Mouse (Mus musculus) neural tube, embryonic 12.5 days (tissue): ENCODE results near the gene 1500009L16Rik. TPM values are rescaled to one million over a fixed set of nuclear protein-coding genes. Genes with fewer than 3 reads are reported as not detected.

ENCODE experiments used
- ATAC-seq: fragments of 200-750 bp; cut with Nextera tagmentation; 2 replicates; pipeline ENCODE4 v1.8.0; 2017; ENCODE audit warnings: low read depth, mild to moderate bottlenecking, moderate TSS enrichment, moderate library complexity; ENCODE audit not compliant: low FRiP score
- H3K27ac ChIP-seq: fragments of 300-500 bp; sonication (generic); 2 replicates; pipeline ENCODE4 v1.5.1; 2016
- H3K27me3 ChIP-seq: fragments of 300-500 bp; sonication (generic); replicated peaks from 2 replicates; pipeline ENCODE4 v1.6.1; 2016; ENCODE audit warnings: mild to moderate bottlenecking
- H3K36me3 ChIP-seq: fragments of 300-500 bp; sonication (generic); 2 replicates; pipeline ENCODE4 v1.6.1; 2016; ENCODE audit warnings: mild to moderate bottlenecking
- H3K4me1 ChIP-seq: fragments of 300-500 bp; sonication (generic); 2 replicates; pipeline ENCODE4 v1.6.1; 2016
- H3K4me2 ChIP-seq: fragments of 300-500 bp; sonication (generic); replicated peaks from 2 replicates; pipeline ENCODE4 v1.6.1; 2016; ENCODE audit warnings: mild to moderate bottlenecking
- H3K4me3 ChIP-seq: fragments of 300-500 bp; sonication (generic); 2 replicates; pipeline ENCODE4 v1.5.1; 2016
- H3K9ac ChIP-seq: fragments of 300-500 bp; sonication (generic); 2 replicates; pipeline ENCODE4 v1.6.1; 2016; ENCODE audit warnings: mild to moderate bottlenecking
- H3K9me3 ChIP-seq: fragments of 300-500 bp; sonication (generic); 2 replicates; pipeline ENCODE4 v1.6.1; 2016; ENCODE audit warnings: mild to moderate bottlenecking
- WGBS: fragments of 180-500 bp; shearing (Covaris S2); methylation state at CpG from one replicate; pipeline ENCODE4 v1.1.7; 2016; 5-methylcytosine and 5-hydroxymethylcytosine counted together
- polyA plus RNA-seq: library from polyadenylated mRNA; unstranded; fragments of >200 nt; fragmentation: Nextera tagmentation; extraction: Ambion mirVana; gene quantifications from 2 replicates; pipeline ENCODE4 v1.2.1, GENCODE M21; 2016

Gene 1500009L16Rik
- polyA plus RNA-seq, 1 experiment from 2014 or later, result 34.4 TPM

DNA sequence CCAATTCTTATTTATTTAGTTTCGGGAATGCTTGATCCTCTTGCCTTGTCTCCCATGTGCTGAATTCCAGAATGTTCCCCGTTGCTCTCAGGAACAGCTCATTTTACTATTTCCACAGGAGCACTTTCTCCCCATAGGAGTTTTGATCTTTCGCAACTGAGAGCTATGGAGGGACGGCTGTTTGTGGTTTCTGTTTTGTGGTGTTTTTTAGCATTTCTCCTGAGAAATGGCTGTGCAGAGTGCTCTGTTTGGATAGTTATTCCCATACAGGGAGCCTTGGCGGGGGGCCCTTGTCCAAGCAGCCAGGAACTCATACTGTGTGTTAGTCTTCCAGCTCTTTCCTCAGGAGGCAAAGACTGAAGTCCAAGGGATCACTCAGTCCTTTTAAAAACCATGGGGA, 5.2 kb downstream of the 1500009L16Rik start:
- Histone ChIP-seq H3K27me3 (no peaks in the 10 kb centered on the region), H3K36me3 (no peaks in the 10 kb centered on the region), H3K9me3 (no peaks in the 10 kb centered on the region), H3K9ac (no peak overlapping the region), H3K4me2 (no peak overlapping the region), H3K27ac (no peak overlapping the region), H3K4me3 (no peak overlapping the region), H3K4me1 (no peaks in the 10 kb centered on the region)
- WGBS, result 92% methylated on average over 5 of the region's 5 CpGs
- ATAC-seq, result no peak

DNA sequence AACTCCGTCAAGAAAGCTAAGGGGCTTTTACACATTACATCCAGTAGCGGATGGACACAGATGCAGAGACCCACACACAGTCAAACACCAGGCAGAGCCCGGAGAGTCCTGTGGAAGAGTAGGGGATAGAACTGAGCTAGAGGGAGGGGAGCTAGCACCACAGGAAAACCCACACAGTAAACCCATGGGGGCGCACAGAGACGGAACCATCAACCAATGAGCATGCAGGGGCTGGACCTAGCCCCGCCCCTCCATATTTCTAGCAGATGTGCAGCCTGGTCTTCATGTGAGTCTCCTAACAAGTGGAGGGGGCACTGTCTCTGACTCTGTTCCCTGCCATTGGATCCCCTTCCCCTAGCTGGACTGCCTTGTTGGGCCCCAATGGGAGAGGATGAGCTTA, 5.9 kb downstream of the 1500009L16Rik start:
- Histone ChIP-seq H3K4me3 (no peak overlapping the region), H3K9me3 (no peaks in the 10 kb centered on the region), H3K9ac (no peak overlapping the region), H3K27me3 (no peaks in the 10 kb centered on the region), H3K4me1 (no peaks in the 10 kb centered on the region), H3K4me2 (no peak overlapping the region), H3K27ac (no peak overlapping the region), H3K36me3 (no peaks in the 10 kb centered on the region)
- 79% methylated on average over 6 of the region's 6 CpGs for WGBS
- no peak for ATAC-seq

DNA sequence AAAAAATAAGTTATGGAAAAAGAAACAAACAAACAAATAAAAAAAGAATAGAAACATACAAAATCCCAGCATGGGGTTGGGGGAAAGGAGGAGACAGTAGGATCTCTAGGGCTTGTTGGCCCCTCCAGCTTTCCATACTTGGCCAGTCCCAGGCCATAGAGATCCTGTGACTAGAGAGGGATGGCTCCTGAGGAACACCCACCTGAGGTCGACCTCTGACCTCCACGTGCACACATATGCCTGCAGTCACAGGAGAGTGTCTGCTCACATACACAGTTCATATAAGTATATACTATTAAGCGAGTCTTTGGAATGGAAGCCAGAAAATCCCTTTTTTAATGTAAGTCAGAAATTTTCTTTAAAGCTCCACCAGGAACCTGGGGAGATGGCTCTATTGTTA, 6.4 kb downstream of the 1500009L16Rik start:
- Histone ChIP-seq H3K4me2 (no peak overlapping the region), H3K36me3 (no peaks in the 10 kb centered on the region), H3K9ac (no peak overlapping the region), H3K4me3 (no peak overlapping the region), H3K9me3 (no peaks in the 10 kb centered on the region), H3K4me1 (no peaks in the 10 kb centered on the region), H3K27me3 (no peaks in the 10 kb centered on the region), H3K27ac (no peak overlapping the region)
- ATAC-seq, result 0 out of 2 replicates have a peak, but pooled peaks have one; percentile 29
- WGBS, result 80% methylated on average over 3 of the region's 3 CpGs

DNA sequence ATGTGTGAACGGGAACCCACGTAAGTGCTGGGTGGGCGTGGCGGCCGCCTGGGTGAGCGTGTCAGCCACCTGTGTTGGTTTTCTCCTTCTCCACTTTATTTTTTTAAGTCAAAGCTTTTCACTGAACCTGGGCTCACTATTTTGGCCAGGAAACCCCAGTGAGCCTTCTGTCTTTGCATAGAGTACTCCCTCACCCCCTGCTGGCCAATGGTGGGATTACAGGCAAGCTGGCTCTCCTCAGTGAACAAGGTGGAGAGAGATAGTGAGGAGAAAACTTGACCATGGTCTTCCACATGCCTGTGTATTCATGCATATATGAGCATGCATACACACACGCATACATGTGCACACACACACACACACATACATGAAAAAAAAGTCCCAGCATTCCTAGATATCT, 6.8 kb downstream of the 1500009L16Rik start:
- H3K36me3 ChIP-seq, result no peaks in the 10 kb centered on the region
- no peaks in the 10 kb centered on the region for H3K4me1 ChIP-seq
- H3K9ac ChIP-seq, result no peak overlapping the region
- no peak overlapping the region for H3K4me2 ChIP-seq
- no peak overlapping the region for H3K4me3 ChIP-seq
- no peak overlapping the region for H3K27ac ChIP-seq
- no peaks in the 10 kb centered on the region for H3K27me3 ChIP-seq
- ATAC-seq, result peak; percentile 9; the same call in 1 of the 2 replicates
- no peaks in the 10 kb centered on the region for H3K9me3 ChIP-seq
- WGBS, result 32% methylated on average over 7 of the region's 7 CpGs

DNA sequence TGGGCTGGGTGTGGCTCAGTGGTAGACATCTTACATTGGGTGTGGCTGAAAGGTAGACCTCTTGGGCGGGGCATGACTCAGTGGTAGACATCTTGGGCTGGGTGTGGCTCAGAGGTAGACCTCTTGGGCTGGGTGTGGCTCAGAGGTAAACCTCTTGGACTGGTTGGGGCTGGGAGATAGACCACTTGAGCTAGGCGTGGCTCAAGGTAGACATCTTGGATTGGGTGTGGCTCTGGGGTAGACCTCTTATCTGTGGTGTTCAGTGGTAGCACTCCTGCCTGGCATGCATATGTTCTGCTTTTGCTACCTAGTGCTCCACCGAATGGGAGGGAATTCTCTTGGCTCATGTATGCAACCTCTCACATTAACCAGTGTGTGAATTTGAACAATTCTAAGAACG, 11.1 kb downstream of the 1500009L16Rik start:
- no peaks in the 10 kb centered on the region for H3K36me3 ChIP-seq
- ATAC-seq, result no peak
- 88% methylated on average over 4 of the region's 4 CpGs for WGBS
- no peaks in the 10 kb centered on the region for H3K9me3 ChIP-seq
- H3K9ac ChIP-seq, result no peak overlapping the region
- no peak overlapping the region for H3K4me3 ChIP-seq
- no peak overlapping the region for H3K4me2 ChIP-seq
- no peaks in the 10 kb centered on the region for H3K27me3 ChIP-seq
- H3K27ac ChIP-seq, result no peak overlapping the region
- H3K4me1 ChIP-seq, result no peaks in the 10 kb centered on the region

DNA sequence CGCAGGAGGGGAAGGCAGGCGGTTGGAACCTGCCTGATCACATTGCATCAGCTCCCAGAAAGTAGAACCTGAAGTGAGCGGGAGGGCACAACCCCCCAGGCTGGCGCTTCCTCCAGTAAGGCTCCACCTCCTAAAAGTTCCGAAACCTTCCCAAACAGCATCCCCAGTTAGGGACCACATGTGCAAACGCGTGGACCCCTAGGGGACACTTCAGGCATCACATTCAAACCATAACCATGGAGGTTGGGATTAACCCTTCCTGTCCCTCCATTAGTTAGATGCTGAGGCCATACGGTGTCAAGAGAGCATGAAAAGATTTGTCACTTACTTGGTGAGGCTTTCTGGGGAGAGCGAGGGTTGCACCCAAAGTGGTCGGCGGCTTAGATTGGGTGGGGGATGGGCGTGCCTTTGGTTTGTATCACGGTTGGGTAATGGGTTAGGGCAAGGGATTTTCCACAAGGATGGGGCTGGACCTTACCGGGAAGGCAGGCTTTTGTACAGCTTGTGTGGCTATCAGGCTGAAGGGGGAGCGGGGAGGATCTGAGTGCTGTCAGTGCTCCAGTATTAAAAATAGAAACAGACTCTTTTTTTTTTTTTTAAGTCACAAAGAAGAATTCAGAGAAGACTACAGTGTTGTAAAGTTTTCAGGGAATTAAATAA, 16.5 kb downstream of the 1500009L16Rik start:
- H3K4me2 ChIP-seq, result no peak overlapping the region
- no peaks in the 10 kb centered on the region for H3K27me3 ChIP-seq
- no peak overlapping the region for H3K27ac ChIP-seq
- peaks cover 5% of the 10 kb centered on the region; the same call in 1 of the 2 replicates for H3K9me3 ChIP-seq
- no peaks in the 10 kb centered on the region for H3K4me1 ChIP-seq
- no peaks in the 10 kb centered on the region for H3K36me3 ChIP-seq
- H3K9ac ChIP-seq, result no peak overlapping the region
- 86% methylated on average over 15 of the region's 15 CpGs for WGBS
- no peak overlapping the region for H3K4me3 ChIP-seq
- no peak for ATAC-seq

DNA sequence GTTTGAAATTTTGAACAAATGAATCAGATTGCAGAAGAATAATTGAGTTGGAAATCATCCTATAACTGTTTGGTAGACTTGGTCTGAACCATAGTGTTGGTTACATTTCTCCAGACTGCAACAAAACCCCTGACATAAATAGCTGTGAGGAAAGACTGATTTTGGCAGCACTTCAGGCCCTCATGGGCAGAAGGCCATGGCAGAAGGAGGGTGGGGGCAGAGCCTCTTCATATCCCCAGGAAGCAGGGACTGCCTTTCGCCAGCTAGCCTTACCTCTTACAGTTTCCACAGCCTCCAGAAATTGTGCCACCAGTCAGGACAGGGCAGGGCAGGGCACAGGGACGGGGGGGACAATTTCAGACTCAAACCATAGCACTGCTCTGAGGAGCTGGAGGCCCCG, 22.0 kb downstream of the 1500009L16Rik start:
- no peak for ATAC-seq
- Histone ChIP-seq H3K27ac (no peak overlapping the region), H3K4me3 (no peak overlapping the region), H3K4me2 (no peak overlapping the region), H3K27me3 (no peaks in the 10 kb centered on the region), H3K4me1 (no peaks in the 10 kb centered on the region), H3K36me3 (no peaks in the 10 kb centered on the region), H3K9me3 (peaks cover 5% of the 10 kb centered on the region; the same call in 1 of the 2 replicates), H3K9ac (no peak overlapping the region)
- WGBS, result 86% methylated on average over 3 of the region's 3 CpGs

DNA sequence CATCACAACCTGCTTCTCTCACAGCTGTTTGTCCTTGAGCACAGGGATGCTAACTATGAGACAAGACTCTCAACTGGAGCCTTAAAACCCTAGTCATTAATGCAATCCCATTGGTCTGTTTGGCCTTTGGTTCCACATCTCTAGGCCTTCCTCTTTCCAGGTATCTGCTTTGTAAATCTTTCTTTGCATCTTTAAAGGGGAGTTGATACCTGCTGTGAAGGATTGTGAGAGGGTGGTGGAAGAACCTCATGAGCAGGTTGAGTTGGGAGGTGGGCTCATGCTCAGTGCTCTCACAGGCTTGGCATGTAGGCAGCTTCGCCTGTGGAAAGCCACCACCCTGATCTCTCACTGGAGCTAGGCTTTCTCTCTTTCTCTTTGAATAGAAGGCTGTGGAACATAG, 30.4 kb downstream of the 1500009L16Rik start:
- no peak overlapping the region for H3K4me2 ChIP-seq
- H3K9me3 ChIP-seq, result no peaks in the 10 kb centered on the region
- H3K36me3 ChIP-seq, result no peaks in the 10 kb centered on the region
- H3K9ac ChIP-seq, result no peak overlapping the region
- no peaks in the 10 kb centered on the region for H3K27me3 ChIP-seq
- no peak for ATAC-seq
- no peak overlapping the region for H3K4me3 ChIP-seq
- H3K27ac ChIP-seq, result no peak overlapping the region
- no peaks in the 10 kb centered on the region for H3K4me1 ChIP-seq
- WGBS, result 82% methylated on average over 1 of the region's 1 CpGs

DNA sequence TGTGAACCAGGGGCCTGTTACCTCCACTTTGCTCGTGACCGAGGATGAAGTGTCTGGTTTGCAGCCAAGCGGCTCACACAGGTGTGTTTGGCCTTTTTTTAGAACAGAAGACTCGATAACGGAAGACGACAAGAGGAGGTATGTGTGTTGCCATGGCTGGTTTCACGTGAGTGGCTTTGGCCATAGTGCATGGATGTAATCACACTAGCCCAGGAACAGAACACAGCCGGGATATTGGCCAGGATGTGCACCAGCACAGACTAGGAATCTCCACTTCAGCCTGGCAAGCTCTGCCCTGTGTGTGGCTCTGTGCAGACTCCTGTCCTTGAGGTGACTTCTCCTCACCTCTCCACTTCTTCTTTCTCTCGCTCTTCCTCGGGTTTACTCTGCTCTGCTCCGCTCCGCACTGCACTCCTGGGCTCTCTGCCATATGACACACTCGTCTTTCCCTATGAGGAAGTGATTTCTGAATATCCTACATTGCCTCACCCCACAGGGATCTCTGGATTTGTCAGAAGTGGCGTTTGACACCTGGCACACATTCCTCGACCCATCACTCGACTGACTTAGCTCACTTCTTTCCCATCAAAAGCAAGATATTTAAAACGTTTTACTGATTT, 34.8 kb downstream of the 1500009L16Rik start:
- WGBS, result 90% methylated on average over 17 of the region's 17 CpGs

DNA sequence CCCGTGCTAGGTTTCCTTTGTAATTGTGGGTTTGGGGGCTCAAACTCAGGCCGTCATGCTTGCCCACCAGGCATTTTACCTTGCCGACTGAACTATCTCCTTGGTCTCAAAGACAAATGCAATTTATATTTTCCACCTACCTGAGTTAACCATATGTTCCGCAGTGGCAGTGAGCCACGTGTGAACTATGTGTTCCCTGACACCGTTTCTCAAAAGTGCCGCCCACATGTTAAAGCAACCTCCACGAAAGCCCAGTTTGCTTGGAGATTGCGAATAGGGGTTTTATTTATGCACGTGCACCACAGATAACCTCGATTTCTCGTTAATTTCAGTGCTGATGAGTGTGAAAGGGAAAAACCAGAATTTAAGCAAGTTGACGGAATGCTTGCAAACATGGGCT, 36.1 kb downstream of the 1500009L16Rik start:
- Histone ChIP-seq H3K4me1 (no peaks in the 10 kb centered on the region), H3K36me3 (no peaks in the 10 kb centered on the region), H3K27ac (no peak overlapping the region), H3K4me2 (no peak overlapping the region), H3K4me3 (no peak overlapping the region), H3K9ac (no peak overlapping the region), H3K27me3 (no peaks in the 10 kb centered on the region), H3K9me3 (no peaks in the 10 kb centered on the region)
- 90% methylated on average over 13 of the region's 13 CpGs for WGBS
- ATAC-seq, result no peak

More for the DNA sequence above, 34.8 kb downstream of the 1500009L16Rik start:
- H3K27ac ChIP-seq, result no peak overlapping the region
- H3K4me2 ChIP-seq, result no peak overlapping the region
- no peak overlapping the region for H3K9ac ChIP-seq
- no peaks in the 10 kb centered on the region for H3K36me3 ChIP-seq
- H3K4me1 ChIP-seq, result no peaks in the 10 kb centered on the region
- no peak for ATAC-seq
- H3K9me3 ChIP-seq, result no peaks in the 10 kb centered on the region
- H3K27me3 ChIP-seq, result no peaks in the 10 kb centered on the region
- H3K4me3 ChIP-seq, result no peak overlapping the region

DNA sequence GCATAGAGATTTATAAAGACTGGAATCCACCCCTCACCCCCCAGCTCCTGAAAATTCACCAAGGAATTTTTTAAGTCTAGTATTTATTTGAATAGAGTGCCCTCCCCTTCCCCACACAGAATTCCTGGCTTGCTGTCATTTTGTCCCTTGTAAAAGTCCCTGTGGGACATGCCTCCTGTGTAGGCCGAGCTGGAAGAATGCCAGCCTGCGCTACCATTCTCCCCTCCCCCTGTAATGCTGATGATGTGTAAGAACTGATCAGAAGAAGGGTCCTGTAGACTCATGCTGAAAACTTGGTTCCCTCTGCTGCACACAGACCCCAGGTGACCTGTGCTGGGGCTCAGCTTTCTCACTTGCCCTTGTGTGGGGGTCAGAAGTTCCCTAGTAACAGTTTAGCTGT, 37.9 kb downstream of the 1500009L16Rik start:
- Histone ChIP-seq H3K36me3 (no peaks in the 10 kb centered on the region), H3K9me3 (0 out of 2 replicates have a peak, but pooled peaks cover 3% of the 10 kb centered on the region), H3K9ac (no peak overlapping the region), H3K27me3 (no peaks in the 10 kb centered on the region), H3K4me2 (no peak overlapping the region), H3K27ac (no peak overlapping the region), H3K4me1 (no peaks in the 10 kb centered on the region), H3K4me3 (no peak overlapping the region)
- no peak for ATAC-seq
- WGBS, result 56% methylated on average over 2 of the region's 2 CpGs

DNA sequence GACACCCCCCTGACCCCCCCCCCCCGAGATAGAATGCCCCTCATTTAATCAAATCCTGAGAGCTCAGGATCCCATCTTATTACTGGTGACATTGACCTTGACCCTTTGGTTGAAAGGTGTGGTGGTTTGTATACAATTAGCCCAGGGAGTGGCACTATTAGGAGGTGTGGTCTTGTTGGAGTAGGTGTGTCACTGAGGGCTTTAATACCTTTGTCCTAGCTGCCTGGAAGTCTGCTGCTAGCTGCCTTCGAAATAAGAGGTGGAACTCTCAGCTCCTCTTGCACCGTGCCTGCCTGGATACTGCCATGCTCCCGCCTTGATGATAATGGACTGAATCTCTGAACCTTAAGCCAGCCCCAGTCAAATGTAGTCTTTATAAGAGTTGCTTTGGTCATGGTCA, 41.2 kb downstream of the 1500009L16Rik start:
- no peak overlapping the region for H3K27ac ChIP-seq
- 85% methylated on average over 4 of the region's 4 CpGs for WGBS
- no peaks in the 10 kb centered on the region for H3K36me3 ChIP-seq
- no peak for ATAC-seq
- 0 out of 2 replicates have a peak, but pooled peaks cover 3% of the 10 kb centered on the region for H3K9me3 ChIP-seq
- H3K27me3 ChIP-seq, result no peaks in the 10 kb centered on the region
- no peak overlapping the region for H3K9ac ChIP-seq
- no peak overlapping the region for H3K4me3 ChIP-seq
- H3K4me2 ChIP-seq, result no peak overlapping the region
- no peaks in the 10 kb centered on the region for H3K4me1 ChIP-seq

DNA sequence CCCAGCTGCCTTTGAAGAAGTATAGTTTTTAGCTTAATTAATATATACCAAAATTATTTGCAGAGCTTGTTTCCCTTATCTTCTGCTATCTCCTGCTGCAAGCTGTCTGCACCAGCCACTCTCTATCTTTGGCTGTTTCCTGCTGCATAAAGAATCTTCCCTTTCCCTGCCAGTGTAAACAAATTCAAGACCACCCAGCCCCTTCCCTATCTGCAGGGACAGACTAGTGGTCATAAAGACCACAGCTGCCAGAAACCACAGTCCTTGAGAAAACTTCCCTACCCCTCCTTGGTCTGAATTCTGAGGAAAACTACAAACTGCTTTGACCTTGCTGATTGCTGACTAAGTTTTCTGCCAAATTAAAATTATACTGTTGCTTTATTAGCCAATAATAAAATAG, 44.2 kb downstream of the 1500009L16Rik start:
- 0 out of 2 replicates have a peak, but pooled peaks cover 3% of the 10 kb centered on the region for H3K9me3 ChIP-seq
- H3K4me1 ChIP-seq, result no peaks in the 10 kb centered on the region
- no peak overlapping the region for H3K27ac ChIP-seq
- no peaks in the 10 kb centered on the region for H3K36me3 ChIP-seq
- ATAC-seq, result no peak
- H3K4me2 ChIP-seq, result no peak overlapping the region
- no peaks in the 10 kb centered on the region for H3K27me3 ChIP-seq
- H3K9ac ChIP-seq, result no peak overlapping the region
- H3K4me3 ChIP-seq, result no peak overlapping the region
